Comparison of ENCODE assay signal across 24 mouse cellular contexts in genomic region chr17:91333790-91334189, GRCm38 (mm10).
"Had no signal": no experiment of that assay in that cellular context is flagged by ENCODE, and none has a peak within 500 bp of the region (broad histone marks: within the 10 kb centered on the region; RNA-seq: fewer than 3 reads in every experiment).

No protein-coding gene starts in this region.

- DNase-seq: forebrain, postnatal 0 days; gastrocnemius, postnatal 14 days; gastrocnemius, postnatal 36 days; heart, adult 11 months; heart, adult 2 months; heart, postnatal 14 days; heart, postnatal 36 days; kidney, adult 11 months; kidney, postnatal 10 days; kidney, postnatal 25 days; layer of hippocampus, adult 9-11 months; layer of hippocampus, postnatal 36 days; left cerebral cortex, postnatal 4 days had no signal

- ATAC-seq: forebrain, postnatal 0 days; hindbrain, postnatal 0 days; intestine, embryonic 16.5 days had no signal

- H3K4me1 ChIP-seq: heart, embryonic 13.5 days; heart, embryonic 15.5 days; hindbrain, embryonic 13.5 days; hindbrain, embryonic 15.5 days; kidney, embryonic 15.5 days; limb, embryonic 13.5 days; limb, embryonic 15.5 days had no signal

- H3K4me2 ChIP-seq: heart, embryonic 11.5 days; heart, embryonic 13.5 days; heart, embryonic 15.5 days; hindbrain, embryonic 13.5 days; hindbrain, embryonic 15.5 days; kidney, embryonic 15.5 days; limb, embryonic 13.5 days; limb, embryonic 15.5 days had no signal

- H3K9ac ChIP-seq: forebrain, postnatal 0 days; heart, embryonic 13.5 days; heart, embryonic 15.5 days; hindbrain, embryonic 13.5 days; hindbrain, embryonic 15.5 days; kidney, embryonic 15.5 days; limb, embryonic 13.5 days; limb, embryonic 15.5 days; liver, embryonic 14.5 days had no signal

- H3K4me3 ChIP-seq: heart, adult 2 months; heart, embryonic 13.5 days; heart, embryonic 15.5 days; hindbrain, embryonic 13.5 days; hindbrain, embryonic 15.5 days; kidney, embryonic 15.5 days; limb, embryonic 13.5 days; limb, embryonic 15.5 days had no signal

- H3K27me3 ChIP-seq: heart, embryonic 13.5 days; heart, embryonic 15.5 days; hindbrain, embryonic 13.5 days; hindbrain, embryonic 15.5 days; kidney, embryonic 15.5 days; limb, embryonic 13.5 days; limb, embryonic 15.5 days had no signal

- H3K9me3 ChIP-seq: heart, embryonic 13.5 days; heart, embryonic 15.5 days; hindbrain, embryonic 13.5 days; hindbrain, embryonic 15.5 days; kidney, embryonic 15.5 days; limb, embryonic 13.5 days; limb, embryonic 15.5 days had no signal

- H3K36me3 ChIP-seq: heart, embryonic 13.5 days; heart, embryonic 15.5 days; hindbrain, embryonic 13.5 days; hindbrain, embryonic 15.5 days; kidney, embryonic 15.5 days; limb, embryonic 13.5 days; limb, embryonic 15.5 days had no signal

- H3K27ac ChIP-seq: heart, adult 2 months; heart, embryonic 13.5 days; heart, embryonic 15.5 days; hindbrain, embryonic 13.5 days; hindbrain, embryonic 15.5 days; hindbrain, postnatal 0 days; kidney, embryonic 15.5 days; limb, embryonic 13.5 days; limb, embryonic 15.5 days; liver, embryonic 14.5 days had no signal
